Mouse (Mus musculus): Measurements from ENCODE around the gene Asprv1. TPM values are rescaled to one million over a fixed set of nuclear protein-coding genes. Genes with fewer than 3 reads are reported as not detected.

Asprv1 gene
- polyA plus RNA-seq, 1 experiment: 10.1 TPM

DNA sequence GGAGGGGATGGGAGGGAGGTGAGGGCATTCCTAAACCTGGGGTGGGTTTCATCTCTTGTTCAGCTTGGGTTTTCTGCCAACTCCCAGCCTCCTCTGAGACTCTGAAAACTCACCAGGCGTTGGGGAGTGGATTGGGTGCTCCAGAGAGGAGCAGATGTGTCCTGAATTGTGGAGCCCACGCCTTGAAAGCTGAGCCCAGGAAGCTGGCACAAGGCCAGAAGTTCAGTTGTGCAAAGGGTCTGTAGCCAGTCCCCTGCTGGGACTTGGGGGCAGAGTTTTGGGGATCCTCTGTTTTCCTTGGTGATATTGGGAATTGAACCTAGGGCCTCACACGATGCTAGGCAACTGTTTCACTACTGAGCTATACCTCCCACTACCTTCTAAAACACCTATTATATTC is 2.2 kb downstream of the Asprv1 start:
- WGBS: 82% methylated on average over 3 of the region's 3 CpGs
- Histone ChIP-seq H3K4me3 (ENCODE audit: control insufficient read depth, insufficient read depth, low read length) (no peak overlapping the region), H3K27ac (ENCODE audit: control insufficient read depth, insufficient read depth, low read length) (no peak overlapping the region), H3K27me3 (ENCODE audit: control insufficient read depth, insufficient read depth, low read length) (no peaks in the 10 kb centered on the region), H3K36me3 (ENCODE audit: control insufficient read depth, insufficient read depth, low read length) (no peaks in the 10 kb centered on the region), H3K4me1 (replicated peaks; ENCODE audit: control insufficient read depth, insufficient read depth, low read length) (peaks cover 14% of the 10 kb centered on the region)
- no peak for TF ChIP-seq POLR2A (IDR thresholded peaks at IDR 0.05; ENCODE audit: control insufficient read depth, extremely low read depth, insufficient read depth, low read length, poor library complexity)
- no peak for TF ChIP-seq CTCF (IDR thresholded peaks at IDR 0.05; ENCODE audit: borderline replicate concordance, control insufficient read depth, extremely low read depth, insufficient read depth, low read length, poor library complexity)
- no peak for DNase-seq

GRCm38 (mm10) chr6:86636495-86636894 is 8.5 kb downstream of the Asprv1 start:
- WGBS: 96% methylated on average over 2 of the region's 2 CpGs
- Histone ChIP-seq H3K4me1 (replicated peaks; ENCODE audit: control insufficient read depth, insufficient read depth, low read length) (no peaks in the 10 kb centered on the region), H3K4me3 (ENCODE audit: control insufficient read depth, insufficient read depth, low read length) (no peak overlapping the region), H3K27ac (ENCODE audit: control insufficient read depth, insufficient read depth, low read length) (no peak overlapping the region), H3K36me3 (ENCODE audit: control insufficient read depth, insufficient read depth, low read length) (no peaks in the 10 kb centered on the region), H3K27me3 (ENCODE audit: control insufficient read depth, insufficient read depth, low read length) (no peaks in the 10 kb centered on the region)
- TF ChIP-seq POLR2A (IDR thresholded peaks at IDR 0.05; ENCODE audit: control insufficient read depth, extremely low read depth, insufficient read depth, low read length, poor library complexity): no peak
- no peak for TF ChIP-seq CTCF (IDR thresholded peaks at IDR 0.05; ENCODE audit: borderline replicate concordance, control insufficient read depth, extremely low read depth, insufficient read depth, low read length, poor library complexity)
- DNase-seq: no peak

GRCm38 (mm10) chr6:86637171-86637835 is 9.3 kb downstream of the Asprv1 start:
- Histone ChIP-seq H3K27me3 (ENCODE audit: control insufficient read depth, insufficient read depth, low read length) (no peaks in the 10 kb centered on the region), H3K4me3 (ENCODE audit: control insufficient read depth, insufficient read depth, low read length) (no peak overlapping the region), H3K27ac (ENCODE audit: control insufficient read depth, insufficient read depth, low read length) (no peak overlapping the region), H3K4me1 (replicated peaks; ENCODE audit: control insufficient read depth, insufficient read depth, low read length) (no peaks in the 10 kb centered on the region), H3K36me3 (ENCODE audit: control insufficient read depth, insufficient read depth, low read length) (no peaks in the 10 kb centered on the region)
- 67% methylated on average over 4 of the region's 4 CpGs for WGBS
- TF ChIP-seq CTCF (IDR thresholded peaks at IDR 0.05; ENCODE audit: borderline replicate concordance, control insufficient read depth, extremely low read depth, insufficient read depth, low read length, poor library complexity) (no peak), POLR2A (IDR thresholded peaks at IDR 0.05; ENCODE audit: control insufficient read depth, extremely low read depth, insufficient read depth, low read length, poor library complexity) (no peak)
- no peak for DNase-seq

- 98% methylated on average over 2 of the region's 2 CpGs for WGBS
- no peak overlapping the region for H3K27ac ChIP-seq (ENCODE audit: control insufficient read depth, insufficient read depth, low read length)
- H3K4me1 ChIP-seq (replicated peaks; ENCODE audit: control insufficient read depth, insufficient read depth, low read length): no peaks in the 10 kb centered on the region
These were observed 9.9 kb downstream of the Asprv1 start for GRCm38 (mm10) chr6:86637860-86638259.

DNA sequence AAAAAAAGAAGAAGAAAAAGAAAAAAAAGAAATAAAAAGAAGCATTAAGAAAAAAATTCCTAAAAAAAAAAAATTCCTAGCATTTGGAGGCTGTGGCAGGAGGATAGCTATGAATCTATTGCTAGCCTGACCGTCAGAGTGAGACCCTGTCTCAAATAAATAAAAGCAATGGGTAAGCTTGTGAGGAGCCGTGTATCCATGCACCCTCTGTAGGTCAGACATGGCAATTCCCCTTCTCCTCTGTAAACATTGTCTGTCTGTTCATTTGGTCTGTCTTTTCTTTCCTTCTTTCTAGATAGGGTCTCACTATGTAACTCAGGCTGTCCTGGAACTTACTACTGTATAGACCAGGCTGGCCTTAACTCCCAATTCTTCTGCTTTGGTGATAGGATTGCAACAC is 10.5 kb downstream of the Asprv1 start:
- WGBS: 76% methylated on average over 2 of the region's 2 CpGs
- Histone ChIP-seq H3K36me3 (ENCODE audit: control insufficient read depth, insufficient read depth, low read length) (no peaks in the 10 kb centered on the region), H3K27me3 (ENCODE audit: control insufficient read depth, insufficient read depth, low read length) (no peaks in the 10 kb centered on the region), H3K4me1 (replicated peaks; ENCODE audit: control insufficient read depth, insufficient read depth, low read length) (no peaks in the 10 kb centered on the region), H3K27ac (ENCODE audit: control insufficient read depth, insufficient read depth, low read length) (no peak overlapping the region), H3K4me3 (ENCODE audit: control insufficient read depth, insufficient read depth, low read length) (no peak overlapping the region)
- DNase-seq: no peak
- TF ChIP-seq CTCF (IDR thresholded peaks at IDR 0.05; ENCODE audit: borderline replicate concordance, control insufficient read depth, extremely low read depth, insufficient read depth, low read length, poor library complexity) (no peak), POLR2A (IDR thresholded peaks at IDR 0.05; ENCODE audit: control insufficient read depth, extremely low read depth, insufficient read depth, low read length, poor library complexity) (no peak)

More at GRCm38 (mm10) chr6:86637860-86638259, 9.9 kb downstream of the Asprv1 start:
- no peaks in the 10 kb centered on the region for H3K36me3 ChIP-seq (ENCODE audit: control insufficient read depth, insufficient read depth, low read length)
- H3K27me3 ChIP-seq (ENCODE audit: control insufficient read depth, insufficient read depth, low read length): no peaks in the 10 kb centered on the region
- no peak overlapping the region for H3K4me3 ChIP-seq (ENCODE audit: control insufficient read depth, insufficient read depth, low read length)
- no peak for DNase-seq
- TF ChIP-seq POLR2A (IDR thresholded peaks at IDR 0.05; ENCODE audit: control insufficient read depth, extremely low read depth, insufficient read depth, low read length, poor library complexity): no peak
- no peak for TF ChIP-seq CTCF (IDR thresholded peaks at IDR 0.05; ENCODE audit: borderline replicate concordance, control insufficient read depth, extremely low read depth, insufficient read depth, low read length, poor library complexity)

GRCm38 (mm10) chr6:86639180-86640160 is 11.5 kb downstream of the Asprv1 start:
- H3K4me3 ChIP-seq (ENCODE audit: control insufficient read depth, insufficient read depth, low read length): no peak overlapping the region
- no peaks in the 10 kb centered on the region for H3K27me3 ChIP-seq (ENCODE audit: control insufficient read depth, insufficient read depth, low read length)
- no peak for DNase-seq
- no peaks in the 10 kb centered on the region for H3K36me3 ChIP-seq (ENCODE audit: control insufficient read depth, insufficient read depth, low read length)
- TF ChIP-seq POLR2A (IDR thresholded peaks at IDR 0.05; ENCODE audit: control insufficient read depth, extremely low read depth, insufficient read depth, low read length, poor library complexity) (no peak), CTCF (IDR thresholded peaks at IDR 0.05; ENCODE audit: borderline replicate concordance, control insufficient read depth, extremely low read depth, insufficient read depth, low read length, poor library complexity) (no peak)
- H3K4me1 ChIP-seq (replicated peaks; ENCODE audit: control insufficient read depth, insufficient read depth, low read length): peaks cover 3% of the 10 kb centered on the region
- WGBS: 85% methylated on average over 18 of the region's 18 CpGs
- no peak overlapping the region for H3K27ac ChIP-seq (ENCODE audit: control insufficient read depth, insufficient read depth, low read length)
